9 mouse cellular contexts compared by ENCODE assay signal in the genomic region with DNA sequence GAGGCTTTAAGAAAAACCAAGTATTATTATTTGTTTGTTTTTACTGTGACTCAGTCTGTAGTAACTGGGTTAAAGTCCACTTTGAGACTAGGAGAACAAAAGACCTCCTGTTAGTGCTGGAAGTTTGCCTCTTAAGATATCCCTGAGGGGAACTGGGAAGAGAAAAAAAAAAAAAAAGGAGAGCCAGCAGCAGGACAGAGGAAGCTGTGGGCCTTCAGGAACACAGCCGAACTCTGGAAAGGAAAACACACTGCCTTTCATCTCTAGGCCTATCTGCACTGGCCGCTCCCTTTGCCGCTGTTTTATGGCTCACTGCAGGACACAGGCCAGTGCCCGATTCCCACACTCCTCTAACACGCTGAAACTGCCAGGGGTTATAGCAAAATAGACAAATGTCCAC.
A peak's percentile ranks its signal among the peaks of the same experiment; 100 is the strongest.
DNase-seq lines count a peak whose midpoint lies in the region; ATAC-seq and TF ChIP-seq lines count a peak whose summit lies in the region.
"Had no signal": no experiment of that assay in that cellular context is flagged by ENCODE, and none has a peak within 500 bp of the region (broad histone marks: within the 10 kb centered on the region; RNA-seq: fewer than 3 reads in every experiment).

No protein-coding gene starts in this region.

- H3K27ac ChIP-seq in intestine, postnatal 0 days (ENCODE audit: low read depth, low read length), result peak overlapping the region; percentile 71
- H3K27ac ChIP-seq in neural tube, embryonic 13.5 days (replicated peaks), result peak overlapping the region; percentile 81
- H3K27ac ChIP-seq: midbrain, embryonic 12.5 days had no signal

- peak overlapping the region; percentile 27; the same call in 1 of the 2 replicates for H3K4me2 ChIP-seq in intestine, postnatal 0 days (replicated peaks; ENCODE audit: low read depth)
- no peak overlapping the region for H3K4me2 ChIP-seq in neural tube, embryonic 13.5 days
- H3K4me2 ChIP-seq: midbrain, embryonic 12.5 days had no signal

- ATAC-seq in intestine, postnatal 0 days, result peak; percentile 88
- ATAC-seq in neural tube, embryonic 13.5 days (ENCODE audit: low read depth), result peak; percentile 69
- ATAC-seq in activated CD4-positive, CD25-positive, alpha-beta regulatory T cell, adult 4 months, result no peak

- H3K4me1 ChIP-seq in intestine, postnatal 0 days (replicated peaks; ENCODE audit: control insufficient read depth, insufficient read depth, low read length), result 0 out of 2 replicates have a peak, but pooled peaks cover 8% of the 10 kb centered on the region
- H3K4me1 ChIP-seq in neural tube, embryonic 13.5 days (replicated peaks), result peaks cover 28% of the 10 kb centered on the region

- no peak for TF ChIP-seq CTCF in intestine, postnatal 0 days (IDR thresholded peaks at IDR 0.05; ENCODE audit: low read depth)

- intact Hi-C loops in gastrocnemius, postnatal 36 days (cut with DNase I), result no loop called here

- H3K9ac ChIP-seq in intestine, postnatal 0 days (ENCODE audit: low read depth, low read length), result 0 out of 2 replicates have a peak overlapping the region, but pooled peaks have one; percentile 17
- no peak overlapping the region for H3K9ac ChIP-seq in neural tube, embryonic 13.5 days
- H3K9ac ChIP-seq: midbrain, embryonic 12.5 days had no signal

- WGBS in intestine, postnatal 0 days, result 7% methylated on average over 5 of the region's 5 CpGs
- WGBS in neural tube, embryonic 13.5 days, result 4% methylated on average over 5 of the region's 5 CpGs

- H3K4me3 ChIP-seq in intestine, postnatal 0 days (ENCODE audit: low read depth, low read length), result no peak overlapping the region
- H3K4me3 ChIP-seq in neural tube, embryonic 13.5 days, result no peak overlapping the region
- H3K4me3 ChIP-seq: midbrain, embryonic 12.5 days had no signal

- H3K27me3 ChIP-seq in intestine, postnatal 0 days (replicated peaks; ENCODE audit: control insufficient read depth, insufficient read depth, low read length), result no peaks in the 10 kb centered on the region
- H3K27me3 ChIP-seq in neural tube, embryonic 13.5 days, result no peaks in the 10 kb centered on the region
- H3K27me3 ChIP-seq: midbrain, embryonic 12.5 days had no signal

- no peaks in the 10 kb centered on the region for H3K36me3 ChIP-seq in intestine, postnatal 0 days (ENCODE audit: control insufficient read depth, insufficient read depth)
- no peaks in the 10 kb centered on the region for H3K36me3 ChIP-seq in neural tube, embryonic 13.5 days
- H3K36me3 ChIP-seq: midbrain, embryonic 12.5 days had no signal

- peak; percentile 67 for DNase-seq in gastrocnemius, postnatal 25 days
- no peak for DNase-seq in gastrocnemius, postnatal 36 days
- DNase-seq in heart, adult 18-20 months, result peak; percentile 71 to 89
- no peak for DNase-seq in layer of hippocampus, adult 8-10 months (ENCODE audit: low spot score in 2 of 2)
- no peak for DNase-seq in thymus, postnatal 36 days

- H3K9me3 ChIP-seq in intestine, postnatal 0 days (ENCODE audit: control insufficient read depth), result no peaks in the 10 kb centered on the region
- H3K9me3 ChIP-seq in neural tube, embryonic 13.5 days, result no peaks in the 10 kb centered on the region
- H3K9me3 ChIP-seq: midbrain, embryonic 12.5 days had no signal

Comparison
In these comparisons a context has a peak if more than half of its experiments do, and no peak if none do; other contexts are left out.
1. DNase-seq: peak in gastrocnemius, postnatal 25 days (single experiment) and heart, adult 18-20 months (2 of 2); none in gastrocnemius, postnatal 36 days (0 of 2), layer of hippocampus, adult 8-10 months (0 of 2) and thymus, postnatal 36 days (0 of 2).